Comparison of ENCODE assay signal across 8 mouse cellular contexts in the genomic region with DNA sequence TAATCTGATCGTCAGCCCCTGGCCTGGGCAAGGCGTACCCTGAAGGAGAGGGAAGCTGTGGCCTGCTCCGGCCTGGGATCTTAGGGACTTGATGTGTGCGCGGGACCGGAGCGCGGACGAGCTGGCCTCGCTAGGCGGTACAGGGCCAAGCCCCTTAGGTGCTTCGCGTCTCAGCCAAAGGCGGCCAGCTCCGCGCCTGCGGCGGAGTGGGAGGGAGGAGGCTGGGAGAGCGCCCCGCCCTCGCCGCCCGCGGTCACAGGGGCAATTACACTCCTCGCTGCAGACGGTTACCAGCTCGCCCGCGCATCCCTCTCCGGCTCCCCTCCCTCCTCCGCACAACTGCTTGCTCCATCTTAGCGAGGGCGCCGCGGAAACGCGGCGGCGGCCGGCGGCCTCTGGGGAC.
DNase-seq lines count a peak whose midpoint lies in the region; ATAC-seq and TF ChIP-seq lines count a peak whose summit lies in the region.

No protein-coding gene starts in this region.

- peaks cover 14% of the 10 kb centered on the region for H3K4me1 ChIP-seq in intestine, embryonic 16.5 days (ENCODE audit: control insufficient read depth, insufficient read depth, low read length)
- peaks cover 24 to 52% of the 10 kb centered on the region in 2 experiments for H3K4me1 ChIP-seq in liver, embryonic 14.5 days (replicated peaks; ENCODE audit: control insufficient read depth in 2 of 2, insufficient read depth in 2 of 2, low read length in 1 of 2)
- 0 out of 2 replicates have a peak, but pooled peaks cover 5% of the 10 kb centered on the region for H3K4me1 ChIP-seq in stomach, embryonic 14.5 days (ENCODE audit: control insufficient read depth, insufficient read depth, low read length)

- ATAC-seq in granulocyte monocyte progenitor cell, adult 5-6 weeks (replicated peaks; ENCODE audit: poor library complexity, severe bottlenecking): peak; percentile 93
- peak; percentile 92 for ATAC-seq in intestine, embryonic 16.5 days
- ATAC-seq in liver, embryonic 14.5 days (ENCODE audit: insufficient read depth): peak; percentile 81
- peak; percentile 85 for ATAC-seq in stomach, embryonic 14.5 days (ENCODE audit: insufficient number of reproducible peaks, insufficient read depth, low FRiP score, low read depth)

- peak; percentile 36 for DNase-seq in left cerebral cortex, adult 11 months (ENCODE audit: low spot score)
- no peak for DNase-seq in left cerebral cortex, adult 8-10 months (ENCODE audit: low spot score in 2 of 2)
- peak; percentile 83 for DNase-seq in embryo, embryonic 10 days (ENCODE audit: low spot score)
- peak; percentile 59 to 68 (median 63) for DNase-seq in liver, embryonic 14.5 days (ENCODE audit: low read depth in 3 of 3, low spot score in 3 of 3)
- DNase-seq in neural tube, embryonic 10.5 days (ENCODE audit: extremely low spot score, low spot score): peak; percentile 71

- H3K4me2 ChIP-seq in intestine, embryonic 16.5 days (ENCODE audit: low read depth, low read length): peak overlapping the region; percentile 65
- H3K4me2 ChIP-seq in liver, embryonic 14.5 days (ENCODE audit: low read depth): peak overlapping the region; percentile 81
- H3K4me2 ChIP-seq in stomach, embryonic 14.5 days (replicated peaks; ENCODE audit: low read depth, low read length): peak overlapping the region; percentile 46

- H3K9ac ChIP-seq in intestine, embryonic 16.5 days (ENCODE audit: low read depth, low read length): peak overlapping the region; percentile 62
- peak overlapping the region; percentile 69 for H3K9ac ChIP-seq in liver, embryonic 14.5 days (replicated peaks)
- H3K9ac ChIP-seq in stomach, embryonic 14.5 days (replicated peaks; ENCODE audit: low read depth, low read length): no peak overlapping the region; the same call in 1 of the 2 replicates

- H3K27ac ChIP-seq in intestine, embryonic 16.5 days (ENCODE audit: low read length): no peak overlapping the region
- H3K27ac ChIP-seq in liver, embryonic 14.5 days: peak overlapping the region; percentile 57
- H3K27ac ChIP-seq in stomach, embryonic 14.5 days (ENCODE audit: low read length): no peak overlapping the region

- no peaks in the 10 kb centered on the region for H3K36me3 ChIP-seq in intestine, embryonic 16.5 days (ENCODE audit: control insufficient read depth, insufficient read depth, low read length)
- H3K36me3 ChIP-seq in liver, embryonic 14.5 days (replicated peaks; ENCODE audit: control insufficient read depth, insufficient read depth, low read depth): no peaks in the 10 kb centered on the region
- no peaks in the 10 kb centered on the region for H3K36me3 ChIP-seq in stomach, embryonic 14.5 days (ENCODE audit: control insufficient read depth, insufficient read depth, low read length)

- H3K27me3 ChIP-seq in intestine, embryonic 16.5 days (replicated peaks; ENCODE audit: control insufficient read depth, insufficient read depth, low read length): peaks cover 27% of the 10 kb centered on the region
- peaks cover 3% of the 10 kb centered on the region; the same call in 1 of the 2 replicates for H3K27me3 ChIP-seq in liver, embryonic 14.5 days (ENCODE audit: control insufficient read depth, insufficient read depth, low read length)
- H3K27me3 ChIP-seq in stomach, embryonic 14.5 days (ENCODE audit: control insufficient read depth, insufficient read depth, low read length): peaks cover 5% of the 10 kb centered on the region; the same call in 1 of the 2 replicates

- H3K9me3 ChIP-seq in intestine, embryonic 16.5 days (ENCODE audit: control insufficient read depth, low read length): no peaks in the 10 kb centered on the region
- H3K9me3 ChIP-seq in liver, embryonic 14.5 days (ENCODE audit: control insufficient read depth, low read length): no peaks in the 10 kb centered on the region
- no peaks in the 10 kb centered on the region for H3K9me3 ChIP-seq in stomach, embryonic 14.5 days (ENCODE audit: control insufficient read depth, low read depth, low read length)

- TF ChIP-seq CTCF in liver, embryonic 14.5 days (IDR thresholded peaks at IDR 0.05; ENCODE audit: low read depth): peak; percentile 58

- peak overlapping the region; percentile 44 for H3K4me3 ChIP-seq in intestine, embryonic 16.5 days (ENCODE audit: low read length)
- peak overlapping the region; percentile 40 to 57 for H3K4me3 ChIP-seq in liver, embryonic 14.5 days (ENCODE audit: insufficient read depth in 1 of 2, low read depth in 2 of 2, low read length in 2 of 2)
- peak overlapping the region; percentile 25 for H3K4me3 ChIP-seq in stomach, embryonic 14.5 days (ENCODE audit: low read depth, low read length)

- 2% methylated on average over 30 of the region's 41 CpGs for WGBS in intestine, embryonic 16.5 days
- 2% methylated on average over 19 of the region's 41 CpGs for WGBS in liver, embryonic 14.5 days (ENCODE audit: insufficient replicate concordance)
- WGBS in stomach, embryonic 14.5 days: 2% methylated on average over 40 of the region's 41 CpGs

- TF ChIP-seq EP300 in liver, embryonic 14.5 days (IDR thresholded peaks at IDR 0.05; ENCODE audit: low read depth): 0 out of 2 replicates have a peak, but pooled peaks have one; percentile 40

Comparison
In these comparisons a context has a peak if more than half of its experiments do, and no peak if none do; other contexts are left out.
1. DNase-seq: peak in left cerebral cortex, adult 11 months (single experiment), embryo, embryonic 10 days (single experiment), liver, embryonic 14.5 days (3 of 3) and neural tube, embryonic 10.5 days (single experiment); none in left cerebral cortex, adult 8-10 months (0 of 2).
2. Peak in every context shown above with its lines, with median percentiles within 50 percentile points of each other: ATAC-seq, H3K4me2 ChIP-seq and H3K4me3 ChIP-seq.